Mouse (Mus musculus) stomach, postnatal 0 days (tissue): ENCODE measurements around the gene Pds5b.

Experiments used
- CTCF ChIP-seq: IDR thresholded peaks from 2 replicates; pipeline ENCODE4 v1.5.1; 2016; ENCODE audit warnings: antibody characterized with exemption, low read depth, mild to moderate bottlenecking, moderate library complexity
- EP300 ChIP-seq: optimal IDR thresholded peaks from 2 replicates; pipeline ENCODE3; 2016; ENCODE audit warnings: antibody characterized with exemption

GRCm38 (mm10) chr5:150800056-150800455 is 126.5 kb downstream of the Pds5b start:
- no peak for TF ChIP-seq EP300
- TF ChIP-seq CTCF = no peak
